8 mouse cellular contexts compared by ENCODE assay signal in the genomic region with DNA sequence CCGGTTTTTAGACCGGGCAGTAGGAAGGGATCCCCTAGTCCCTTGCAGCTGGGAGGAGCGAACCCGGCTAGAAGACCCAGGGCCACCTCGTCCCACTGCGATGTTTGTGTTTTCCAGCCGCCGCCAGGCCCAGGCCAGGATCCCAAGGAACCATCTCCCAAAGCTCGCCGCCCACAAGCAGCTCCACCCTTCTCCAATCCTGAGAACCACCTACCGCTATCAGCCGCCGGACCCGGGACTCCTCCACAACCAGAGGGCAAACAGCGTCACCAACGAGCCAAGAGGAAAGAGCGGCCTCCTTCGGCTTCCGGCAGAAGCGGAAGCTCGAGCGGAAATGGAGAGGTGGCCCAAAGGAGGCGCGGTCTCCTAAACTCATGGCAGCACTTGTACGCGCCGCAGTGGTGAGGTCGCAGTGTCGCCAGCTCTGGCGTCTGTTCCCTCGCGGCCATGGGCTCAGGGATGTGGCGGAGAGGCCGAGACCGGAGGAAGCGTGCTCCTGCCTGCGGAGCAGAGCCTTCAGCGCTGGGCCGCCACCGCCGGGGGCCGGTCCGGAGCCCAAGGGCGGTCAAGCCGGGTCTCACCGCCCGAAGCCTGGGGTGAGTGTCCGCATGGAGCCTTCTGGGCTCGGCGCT. TPM values are rescaled to one million over a fixed set of nuclear protein-coding genes. Genes with fewer than 3 reads are reported as not detected.
DNase-seq lines count a peak whose midpoint lies in the region; ATAC-seq and TF ChIP-seq lines count a peak whose summit lies in the region.

A gene (minus strand): TSS at position 274 of the 632 bp plus-strand sequence.
A gene (plus strand): TSS at position 350 of the 632 bp plus-strand sequence.

- peak within 1 kb of the TSS; percentile 69 for H3K4me2 ChIP-seq in forebrain, embryonic 16.5 days (ENCODE audit: low read length)
- peak within 1 kb of the TSS; percentile 67 for H3K4me2 ChIP-seq in lung, embryonic 14.5 days

- H3K27ac ChIP-seq in forebrain, embryonic 16.5 days (ENCODE audit: low read length) = peak within 1 kb of the TSS; percentile 66
- H3K27ac ChIP-seq in layer of hippocampus, adult 2 months = peak within 1 kb of the TSS; percentile 82
- H3K27ac ChIP-seq in lung, embryonic 14.5 days (ENCODE audit: low read depth) = peak within 1 kb of the TSS; percentile 75
- H3K27ac ChIP-seq in olfactory bulb, adult 2 months (ENCODE audit: insufficient read depth, low read depth, low read length) = 0 out of 2 replicates have a peak within 1 kb of the TSS, but pooled peaks have one; percentile 0
- peak within 1 kb of the TSS; percentile 11; the same call in 1 of the 2 replicates for H3K27ac ChIP-seq in thymus, adult 2 months (ENCODE audit: control insufficient read depth, insufficient read depth, low read length)

- H3K27me3 ChIP-seq in G1E (ENCODE audit: insufficient read depth, low read length) = no peaks in the 10 kb centered on the region
- H3K27me3 ChIP-seq in forebrain, embryonic 16.5 days (replicated peaks; ENCODE audit: control insufficient read depth, insufficient read depth, low read length) = no peaks in the 10 kb centered on the region
- no peaks in the 10 kb centered on the region for H3K27me3 ChIP-seq in lung, embryonic 14.5 days (ENCODE audit: insufficient read depth, low read length)
- no peaks in the 10 kb centered on the region for H3K27me3 ChIP-seq in thymus, adult 2 months (ENCODE audit: control insufficient read depth, insufficient read depth, low read length)

- H3K9ac ChIP-seq in forebrain, embryonic 16.5 days (replicated peaks; ENCODE audit: low read depth, low read length) = peak within 1 kb of the TSS; percentile 59
- H3K9ac ChIP-seq in lung, embryonic 14.5 days = peak within 1 kb of the TSS; percentile 59

- intact Hi-C loops in heart, postnatal 36 days (cut with DNase I) = loop anchor here (2.0 kb wide), 1 partner anchor 28 kb away; a partner anchor contains a TSS

- under 1% methylated on average over 42 of the region's 50 CpGs for WGBS in forebrain, embryonic 16.5 days
- WGBS in lung, embryonic 14.5 days = under 1% methylated on average over 50 of the region's 50 CpGs
- under 1% methylated on average over 50 of the region's 50 CpGs for WGBS in olfactory bulb, adult 2 months
- WGBS in thymus, adult 2 months = under 1% methylated on average over 50 of the region's 50 CpGs

- peak; percentile 71 for TF ChIP-seq POLR2A in olfactory bulb, adult 2 months (IDR thresholded peaks at IDR 0.05; ENCODE audit: insufficient read depth, low read depth, low read length)
- TF ChIP-seq POLR2A in thymus, adult 2 months (IDR thresholded peaks at IDR 0.05; ENCODE audit: control insufficient read depth, extremely low read depth, insufficient read depth, low read length, poor library complexity) = peak; percentile 71; the same call in 1 of the 2 replicates

- H3K4me1 ChIP-seq in G1E (ENCODE audit: insufficient read depth, low read depth, low read length) = peaks cover 13% of the 10 kb centered on the region
- H3K4me1 ChIP-seq in forebrain, embryonic 16.5 days (replicated peaks; ENCODE audit: control insufficient read depth, insufficient read depth, low read length) = peaks cover 14% of the 10 kb centered on the region
- H3K4me1 ChIP-seq in lung, embryonic 14.5 days (ENCODE audit: insufficient read depth) = no peaks in the 10 kb centered on the region; the same call in 1 of the 2 replicates
- no peaks in the 10 kb centered on the region for H3K4me1 ChIP-seq in olfactory bulb, adult 2 months (ENCODE audit: control insufficient read depth, insufficient read depth, low read length)
- no peaks in the 10 kb centered on the region for H3K4me1 ChIP-seq in thymus, adult 2 months (replicated peaks; ENCODE audit: control insufficient read depth, insufficient read depth, low read length)

- H3K4me3 ChIP-seq in G1E (ENCODE audit: low read depth, low read length) = peak within 1 kb of the TSS; percentile 92
- peak within 1 kb of the TSS; percentile 80 for H3K4me3 ChIP-seq in forebrain, embryonic 16.5 days (replicated peaks; ENCODE audit: low read length)
- H3K4me3 ChIP-seq in layer of hippocampus, adult 2 months = peak within 1 kb of the TSS; percentile 100
- peak within 1 kb of the TSS; percentile 60 for H3K4me3 ChIP-seq in lung, embryonic 14.5 days (ENCODE audit: low read depth, low read length)
- H3K4me3 ChIP-seq in olfactory bulb, adult 2 months (ENCODE audit: insufficient read depth, low read depth, low read length) = peak within 1 kb of the TSS; percentile 75
- peak within 1 kb of the TSS; percentile 90 for H3K4me3 ChIP-seq in thymus, adult 2 months (ENCODE audit: control insufficient read depth, insufficient read depth, low read length)

- peaks cover 62% of the 10 kb centered on the region for H3K36me3 ChIP-seq in G1E (replicated peaks)
- H3K36me3 ChIP-seq in forebrain, embryonic 16.5 days (ENCODE audit: control insufficient read depth, insufficient read depth) = peaks cover 14% of the 10 kb centered on the region
- peaks cover 27% of the 10 kb centered on the region for H3K36me3 ChIP-seq in lung, embryonic 14.5 days (ENCODE audit: insufficient read depth)
- peaks cover 18% of the 10 kb centered on the region for H3K36me3 ChIP-seq in thymus, adult 2 months (ENCODE audit: control insufficient read depth, insufficient read depth, low read length)

- ATAC-seq in G1E (ENCODE audit: extremely low read depth, insufficient number of reproducible peaks, low FRiP score, poor library complexity, severe bottlenecking) = peak; percentile 97
- ATAC-seq in forebrain, embryonic 16.5 days = peak; percentile 96
- ATAC-seq in lung, embryonic 14.5 days (ENCODE audit: insufficient read depth) = peak; percentile 96

- no peak for TF ChIP-seq CTCF in G1E (IDR thresholded peaks at IDR 0.05; ENCODE audit: low read depth, low read length)
- TF ChIP-seq CTCF in layer of hippocampus, adult 2 months (conservative IDR thresholded peaks at IDR 0.05) = peak; percentile 69
- TF ChIP-seq CTCF in lung, embryonic 14.5 days (IDR thresholded peaks at IDR 0.05; ENCODE audit: low read depth) = peak; percentile 49
- no peak for TF ChIP-seq CTCF in olfactory bulb, adult 2 months (IDR thresholded peaks at IDR 0.05; ENCODE audit: insufficient read depth, low read depth, low read length)
- peak; percentile 52; the same call in 1 of the 2 replicates for TF ChIP-seq CTCF in thymus, adult 2 months (IDR thresholded peaks at IDR 0.05; ENCODE audit: borderline replicate concordance, control insufficient read depth, extremely low read depth, insufficient read depth, low read length, poor library complexity)

- DNase-seq in G1E (ENCODE audit: low spot score) = peak; percentile 89
- DNase-seq in cerebellum, adult 18-20 months = peak; percentile 88 to 92
- DNase-seq in heart, postnatal 36 days = peak; percentile 87 to 90
- peak; percentile 82 to 91 for DNase-seq in layer of hippocampus, adult 2 months (ENCODE audit: low spot score in 2 of 2)
- DNase-seq in lung, embryonic 14.5 days = peak; percentile 94
- peak; percentile 87 for DNase-seq in thymus, adult 2 months

- H3K9me3 ChIP-seq in G1E (replicated peaks) = no peaks in the 10 kb centered on the region
- H3K9me3 ChIP-seq in forebrain, embryonic 16.5 days (ENCODE audit: control insufficient read depth, low read length) = no peaks in the 10 kb centered on the region
- H3K9me3 ChIP-seq in lung, embryonic 14.5 days (ENCODE audit: low read depth, low read length) = no peaks in the 10 kb centered on the region

RNA-seq across cellular contexts. Expression of the first gene that starts in this region (rescaled TPM):
- total RNA-seq in G1E (2014; fragmentation: Nextera tagmentation) = 13.3 and 26.6 TPM in 2 replicates
- 23.9 and 25.7 TPM in 2 replicates for total RNA-seq in G1E (2017)
- polyA plus RNA-seq in G1E (2012) = 0.40 and 1.0 TPM in 2 replicates
- polyA plus RNA-seq in forebrain, embryonic 16.5 days (2015; fragmentation: Nextera tagmentation; extraction: Ambion mirVana) = 33.0 and 35.4 TPM in 2 replicates
- 10 to 100 TPM; 12.5 to 16.3 TPM for total RNA-seq in heart, postnatal 36 days (2021)
- 10 to 100 TPM; 27.7 to 29.3 TPM for total RNA-seq in layer of hippocampus, adult 2 months (2021)
- 31.3 and 31.4 TPM in 2 replicates for polyA plus RNA-seq in lung, embryonic 14.5 days (2014; fragmentation: Nextera tagmentation; extraction: Ambion mirVana)
- polyA plus RNA-seq in olfactory bulb, adult 2 months (2012; ENCODE audit: insufficient read depth, insufficient read length, low replicate concordance, missing spikeins) = not detected in 2 replicates
- polyA plus RNA-seq in thymus, adult 2 months (2012; rRNA removed) = 18.8 and 26.2 TPM in 2 replicates

RNA-seq across cellular contexts. Expression of the second gene that starts in this region (rescaled TPM):
- total RNA-seq in G1E (2014; fragmentation: Nextera tagmentation) (13.5 and 14.7 TPM in 2 replicates), G1E (2017) (22.2 and 23.2 TPM in 2 replicates)
- polyA plus RNA-seq in G1E (2012) = 3.5 and 4.0 TPM in 2 replicates
- polyA plus RNA-seq in forebrain, embryonic 16.5 days (2015; fragmentation: Nextera tagmentation; extraction: Ambion mirVana) = 12.7 and 14.3 TPM in 2 replicates
- total RNA-seq in heart, postnatal 36 days (2021) = 10 to 100 TPM; 17.9 to 21.2 TPM
- 10 to 100 TPM in 1 of 2 experiments, 1 to 10 TPM in 1; 9.4 to 10.6 TPM for total RNA-seq in layer of hippocampus, adult 2 months (2021)
- 18.8 and 20.3 TPM in 2 replicates for polyA plus RNA-seq in lung, embryonic 14.5 days (2014; fragmentation: Nextera tagmentation; extraction: Ambion mirVana)
- not detected in 2 replicates for polyA plus RNA-seq in olfactory bulb, adult 2 months (2012; ENCODE audit: insufficient read depth, insufficient read length, low replicate concordance, missing spikeins)
- 3.8 and 4.4 TPM in 2 replicates for polyA plus RNA-seq in thymus, adult 2 months (2012; rRNA removed)

Comparison
In these comparisons a context has a peak if more than half of its experiments do, and no peak if none do; other contexts are left out.
1. Peak in every context shown above with its lines: DNase-seq, ATAC-seq, H3K4me3 ChIP-seq and H3K27ac ChIP-seq.
2. CTCF ChIP-seq: peak in layer of hippocampus, adult 2 months (single experiment), lung, embryonic 14.5 days (single experiment) and thymus, adult 2 months (single experiment); none in G1E (single experiment) and olfactory bulb, adult 2 months (single experiment).
3. H3K27ac ChIP-seq: peak in every context shown above with its lines; median percentile 82 in layer of hippocampus, adult 2 months; 75 in lung, embryonic 14.5 days; 66 in forebrain, embryonic 16.5 days; 11 in thymus, adult 2 months; 0 in olfactory bulb, adult 2 months.